Mouse (Mus musculus) lung, embryonic 16.5 days (tissue): ENCODE measurements around the gene Krt36. TPM values are rescaled to one million over a fixed set of nuclear protein-coding genes. Genes with fewer than 3 reads are reported as not detected.

Experiments used
- ATAC-seq: fragments of 200-750 bp; cut with Nextera tagmentation; 2 replicates; pipeline ENCODE4 v1.8.0; 2017; ENCODE audit warnings: low read depth, mild to moderate bottlenecking, moderate library complexity
- H3K27ac ChIP-seq: fragments of 300-500 bp; sonication (generic); 2 replicates; pipeline ENCODE4 v1.5.1; 2014; ENCODE audit warnings: mild to moderate bottlenecking, control low read depth, low read length
- H3K27me3 ChIP-seq: fragments of 300-500 bp; sonication (generic); 2 replicates; pipeline ENCODE4 v1.6.1; 2014; ENCODE audit warnings: low read depth, low read length, mixed read lengths; ENCODE audit not compliant: control insufficient read depth, insufficient read depth
- H3K36me3 ChIP-seq: fragments of 300-500 bp; sonication (generic); 2 replicates; pipeline ENCODE4 v1.6.1; 2014; ENCODE audit warnings: low read length; ENCODE audit not compliant: control insufficient read depth, insufficient read depth
- H3K4me1 ChIP-seq: fragments of 300-500 bp; sonication (generic); replicated peaks from 2 replicates; pipeline ENCODE4 v1.6.1; 2014; ENCODE audit warnings: low read length, mixed read lengths; ENCODE audit not compliant: control insufficient read depth, insufficient read depth
- H3K4me2 ChIP-seq: fragments of 300-500 bp; sonication (generic); 2 replicates; pipeline ENCODE4 v1.6.1; 2014; ENCODE audit warnings: low read depth, low read length, control low read depth
- H3K4me3 ChIP-seq: fragments of 300-500 bp; sonication (generic); 2 replicates; pipeline ENCODE4 v1.5.1; 2014; ENCODE audit warnings: mild to moderate bottlenecking, low read length, control low read depth
- H3K9ac ChIP-seq: fragments of 300-500 bp; sonication (generic); 2 replicates; pipeline ENCODE4 v1.6.1; 2014; ENCODE audit warnings: low read length, control low read depth
- H3K9me3 ChIP-seq: fragments of 300-500 bp; sonication (generic); 2 replicates; pipeline ENCODE4 v1.6.1; 2016; ENCODE audit warnings: low read length; ENCODE audit not compliant: control insufficient read depth
- WGBS: fragments of 180-500 bp; shearing (Covaris S2); extraction: QIAGEN DNeasy Blood & Tissue Kit; methylation state at CpG from one replicate; pipeline ENCODE4 v1.1.7; 2014; 5-methylcytosine and 5-hydroxymethylcytosine counted together
- polyA plus RNA-seq: library from polyadenylated mRNA; unstranded; fragments of >200 nt; fragmentation: Nextera tagmentation; extraction: Ambion mirVana; gene quantifications from 2 replicates; pipeline ENCODE4 v1.2.1, GENCODE M21; 2015

Krt36 gene
- polyA plus RNA-seq, 1 experiment from 2014 or later = 0.20 TPM

- Histone ChIP-seq H3K4me2 (no peak overlapping the region), H3K4me1 (no peaks in the 10 kb centered on the region), H3K27ac (no peak overlapping the region), H3K36me3 (no peaks in the 10 kb centered on the region), H3K9me3 (no peaks in the 10 kb centered on the region), H3K9ac (no peak overlapping the region), H3K27me3 (no peaks in the 10 kb centered on the region), H3K4me3 (no peak overlapping the region)
- no peak for ATAC-seq
- 67% methylated on average over 4 of the region's 4 CpGs for WGBS
These were observed 5.0 kb downstream of the Krt36 start for GRCm38 (mm10) chr11:100100391-100100790.

GRCm38 (mm10) chr11:100097819-100098218 is 7.6 kb downstream of the Krt36 start:
- Histone ChIP-seq H3K27me3 (no peaks in the 10 kb centered on the region), H3K9ac (no peak overlapping the region), H3K27ac (no peak overlapping the region), H3K4me3 (no peak overlapping the region), H3K4me1 (no peaks in the 10 kb centered on the region), H3K36me3 (no peaks in the 10 kb centered on the region), H3K9me3 (no peaks in the 10 kb centered on the region), H3K4me2 (no peak overlapping the region)
- ATAC-seq = peak; percentile 47; the same call in 1 of the 2 replicates
- 49% methylated on average over 9 of the region's 9 CpGs for WGBS

- no peaks in the 10 kb centered on the region for H3K36me3 ChIP-seq
- ATAC-seq = no peak
- no peaks in the 10 kb centered on the region for H3K27me3 ChIP-seq
- no peaks in the 10 kb centered on the region for H3K4me1 ChIP-seq
- no peak within 1 kb of the TSS for H3K4me2 ChIP-seq
- 87% methylated on average over 9 of the region's 9 CpGs for WGBS
- no peak within 1 kb of the TSS for H3K4me3 ChIP-seq
- no peak within 1 kb of the TSS for H3K27ac ChIP-seq
- no peaks in the 10 kb centered on the region for H3K9me3 ChIP-seq
- no peak within 1 kb of the TSS for H3K9ac ChIP-seq
These were observed 9.3 kb downstream of the Krt36 start, which contains the start of gene Krt35 for GRCm38 (mm10) chr11:100096141-100096540. Gene Krt35, minus strand, starts transcription at chr11:100096241.

- Histone ChIP-seq H3K27ac (no peak overlapping the region), H3K4me2 (no peak overlapping the region), H3K4me1 (no peaks in the 10 kb centered on the region), H3K9ac (no peak overlapping the region), H3K4me3 (no peak overlapping the region), H3K9me3 (no peaks in the 10 kb centered on the region), H3K36me3 (no peaks in the 10 kb centered on the region), H3K27me3 (no peaks in the 10 kb centered on the region)
- ATAC-seq = no peak
- 61% methylated on average over 7 of the region's 7 CpGs for WGBS
These were observed 16.9 kb downstream of the Krt36 start for GRCm38 (mm10) chr11:100088378-100089025.

- ATAC-seq = no peak
- Histone ChIP-seq H3K4me3 (no peak within 1 kb of the TSS), H3K4me1 (no peaks in the 10 kb centered on the region), H3K27me3 (no peaks in the 10 kb centered on the region), H3K27ac (no peak within 1 kb of the TSS), H3K9me3 (no peaks in the 10 kb centered on the region), H3K4me2 (no peak within 1 kb of the TSS), H3K36me3 (no peaks in the 10 kb centered on the region), H3K9ac (no peak within 1 kb of the TSS)
- whole genome bisulfite sequencing = 83% methylated on average over 10 of the region's 10 CpGs
These were observed 17.6 kb downstream of the Krt36 start, which contains the start of gene Krt32 for GRCm38 (mm10) chr11:100087861-100088260. Gene Krt32, minus strand, starts transcription at chr11:100088226.

GRCm38 (mm10) chr11:100073873-100074272 is 31.6 kb downstream of the Krt36 start:
- H3K4me3 ChIP-seq = no peak overlapping the region
- no peaks in the 10 kb centered on the region for H3K27me3 ChIP-seq
- no peaks in the 10 kb centered on the region for H3K36me3 ChIP-seq
- H3K4me1 ChIP-seq = no peaks in the 10 kb centered on the region
- no peak overlapping the region for H3K9ac ChIP-seq
- peak; percentile 43; the same call in 1 of the 2 replicates for ATAC-seq
- no peaks in the 10 kb centered on the region for H3K9me3 ChIP-seq
- peak overlapping the region; percentile 44; the same call in 1 of the 2 replicates for H3K27ac ChIP-seq
- WGBS = 39% methylated on average over 1 of the region's 1 CpGs
- no peak overlapping the region for H3K4me2 ChIP-seq

- Histone ChIP-seq H3K27me3 (no peaks in the 10 kb centered on the region), H3K4me3 (no peak overlapping the region), H3K9me3 (no peaks in the 10 kb centered on the region), H3K4me2 (no peak overlapping the region), H3K36me3 (no peaks in the 10 kb centered on the region), H3K4me1 (peaks cover 5% of the 10 kb centered on the region; the same call in 1 of the 2 replicates), H3K27ac (peak overlapping the region; percentile 41), H3K9ac (no peak overlapping the region)
- 54% methylated on average over 17 of the region's 17 CpGs for WGBS
- peak; percentile 93 for ATAC-seq
These were observed 38.0 kb downstream of the Krt36 start for GRCm38 (mm10) chr11:100067293-100068036.

GRCm38 (mm10) chr11:100066236-100067010 is 39.0 kb downstream of the Krt36 start:
- Histone ChIP-seq H3K4me1 (peaks cover 5% of the 10 kb centered on the region; the same call in 1 of the 2 replicates), H3K36me3 (no peaks in the 10 kb centered on the region), H3K27me3 (no peaks in the 10 kb centered on the region), H3K4me3 (no peak overlapping the region), H3K4me2 (no peak overlapping the region), H3K9ac (no peak overlapping the region), H3K27ac (peak overlapping the region; percentile 41), H3K9me3 (no peaks in the 10 kb centered on the region)
- no peak for ATAC-seq
- WGBS = 45% methylated on average over 12 of the region's 12 CpGs

GRCm38 (mm10) chr11:100058875-100059274 is 46.6 kb downstream of the Krt36 start:
- ATAC-seq = no peak
- Histone ChIP-seq H3K9me3 (no peaks in the 10 kb centered on the region), H3K9ac (no peak overlapping the region), H3K4me3 (no peak overlapping the region), H3K4me1 (no peaks in the 10 kb centered on the region), H3K27me3 (no peaks in the 10 kb centered on the region), H3K27ac (no peak overlapping the region), H3K36me3 (no peaks in the 10 kb centered on the region), H3K4me2 (no peak overlapping the region)
- 77% methylated on average over 8 of the region's 8 CpGs for WGBS
